Mouse (Mus musculus) ovary, postnatal 10 days (tissue): ENCODE results near the gene Gm28047.

Experiments used
- DNase-seq: peaks from one replicate; pipeline ENCODE4 v3.0.0; 2022; ENCODE audit warnings: low spot score

The Gm28047 gene

GRCm38 (mm10) chr15:102498322-102498721 lies 126.5 kb downstream of the Gm28047 start:
- no peak for DNase-seq

DNA sequence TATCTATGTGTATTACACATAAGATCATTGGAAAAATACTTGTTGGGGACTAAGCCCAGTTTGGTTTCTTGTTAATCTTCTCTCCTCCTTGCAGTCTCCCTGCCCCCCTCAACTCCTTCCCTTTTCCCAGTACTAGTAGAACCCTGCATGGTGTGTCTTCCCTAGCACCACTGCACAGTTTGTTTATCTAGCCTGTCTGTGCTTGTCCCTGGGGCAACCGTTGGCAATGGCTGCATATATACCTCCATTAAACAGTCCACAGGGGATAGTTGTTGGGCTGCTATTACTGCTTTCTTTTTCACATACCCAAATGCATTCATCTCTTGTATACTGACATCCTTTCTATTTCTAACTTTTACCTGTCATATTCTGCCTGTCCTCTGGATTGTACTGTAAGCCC lies 137.2 kb downstream of the Gm28047 start:
- no peak for DNase-seq

DNA sequence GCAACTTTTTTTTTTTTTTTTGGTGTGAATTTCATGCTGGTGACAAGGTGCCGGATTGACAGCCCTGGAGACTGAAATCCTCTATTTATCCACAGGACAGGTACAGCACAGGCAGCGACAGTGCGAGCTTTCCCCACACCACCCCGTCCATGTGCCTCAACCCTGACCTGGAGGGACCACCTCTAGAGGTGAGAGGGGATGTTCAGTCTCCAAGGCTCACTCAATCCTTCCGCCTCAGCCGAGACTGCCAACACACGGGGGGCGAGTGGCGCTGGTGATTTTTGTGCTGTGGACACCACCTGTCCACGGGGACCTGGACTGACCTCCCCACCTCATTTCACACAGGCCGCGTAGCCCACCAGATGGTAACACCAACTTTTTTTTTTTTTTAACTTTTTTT lies 139.0 kb downstream of the Gm28047 start:
- DNase-seq, result no peak

- no peak for DNase-seq
Measured at GRCm38 (mm10) chr15:102483136-102483535, 141.7 kb downstream of the Gm28047 start.

- no peak for DNase-seq
Measured at GRCm38 (mm10) chr15:102474520-102474919, 150.3 kb downstream of the Gm28047 start.
